Mouse (Mus musculus): ENCODE measurements around the gene Ptprd. TPM values are rescaled to one million over a fixed set of nuclear protein-coding genes. Genes with fewer than 3 reads are reported as not detected.
"Not testable (repeated sequence)": the region's sequence is repeated elsewhere in the genome, so short reads cannot be mapped to it uniquely, and the experiment has no call there.

Ptprd gene
- polyA plus RNA-seq, 1 experiment from 2014 or later: 112 TPM

DNA sequence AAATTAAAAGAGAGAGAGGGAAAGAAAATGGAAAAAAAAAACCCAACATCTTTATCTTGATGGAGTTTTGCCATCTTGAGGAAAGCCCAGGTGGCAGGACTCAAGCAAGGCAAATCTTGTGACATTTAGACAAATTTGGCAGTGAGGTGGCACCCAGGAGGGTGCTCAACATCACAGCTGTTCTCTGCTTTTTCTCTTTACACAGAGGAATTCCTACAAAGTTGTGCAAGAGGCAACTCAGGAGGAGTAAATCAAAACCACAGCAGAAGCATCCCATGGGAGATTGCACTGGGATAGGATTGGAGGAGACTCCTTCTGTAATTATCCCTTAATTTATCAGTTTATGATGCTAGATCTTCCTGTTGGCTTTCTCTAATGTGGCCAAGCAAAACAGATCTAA is 2121.9 kb downstream of the Ptprd start:
- Histone ChIP-seq H3K36me3 (replicated peaks; ENCODE audit: control insufficient read depth, insufficient read depth) (peaks cover 23% of the 10 kb centered on the region), H3K27me3 (ENCODE audit: control insufficient read depth, insufficient read depth, low read length) (no peaks in the 10 kb centered on the region), H3K4me2 (replicated peaks) (no peak overlapping the region), H3K4me1 (replicated peaks; ENCODE audit: control insufficient read depth, insufficient read depth, low read length) (no peaks in the 10 kb centered on the region), H3K9ac (no peak overlapping the region), H3K9me3 (ENCODE audit: control insufficient read depth, low read length) (no peaks in the 10 kb centered on the region), H3K4me3 (replicated peaks; ENCODE audit: low read length) (no peak overlapping the region), H3K27ac (no peak overlapping the region)
- DNase-seq (ENCODE audit: low spot score) (no peak), ATAC-seq (ENCODE audit: low FRiP score) (no peak)

DNA sequence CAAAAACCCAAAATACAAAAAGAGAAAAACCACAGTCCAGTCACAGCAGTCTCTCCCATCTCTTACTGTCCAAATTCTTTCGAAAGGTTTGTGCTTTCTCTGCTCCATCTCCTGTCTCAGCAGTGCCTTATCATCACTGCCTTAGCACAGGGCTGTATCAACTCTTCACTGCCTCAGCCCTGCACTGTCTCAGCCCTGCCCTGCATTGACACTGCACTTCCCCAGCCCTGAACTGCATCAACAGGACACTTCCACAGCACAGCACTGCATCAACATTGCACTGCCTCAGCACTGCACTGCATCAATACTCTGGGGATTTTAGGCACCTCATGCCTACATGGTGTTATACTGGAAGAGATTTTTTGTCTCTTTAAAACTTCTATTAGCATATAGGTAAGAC is 2135.7 kb downstream of the Ptprd start:
- no peaks in the 10 kb centered on the region for H3K4me1 ChIP-seq (replicated peaks; ENCODE audit: control insufficient read depth, insufficient read depth, low read length)
- no peak overlapping the region for H3K9ac ChIP-seq
- H3K4me2 ChIP-seq (replicated peaks): no peak overlapping the region
- peaks cover 8% of the 10 kb centered on the region; the same call in 1 of the 2 replicates for H3K36me3 ChIP-seq (replicated peaks; ENCODE audit: control insufficient read depth, insufficient read depth)
- DNase-seq (ENCODE audit: low spot score) (no peak), ATAC-seq (ENCODE audit: low FRiP score) (no peak)
- WGBS: 90% methylated on average over 1 of the region's 1 CpGs
- H3K4me3 ChIP-seq (replicated peaks; ENCODE audit: low read length): no peak overlapping the region
- H3K27ac ChIP-seq: no peak overlapping the region
- H3K27me3 ChIP-seq (ENCODE audit: control insufficient read depth, insufficient read depth, low read length): no peaks in the 10 kb centered on the region
- H3K9me3 ChIP-seq (ENCODE audit: control insufficient read depth, low read length): no peaks in the 10 kb centered on the region

DNA sequence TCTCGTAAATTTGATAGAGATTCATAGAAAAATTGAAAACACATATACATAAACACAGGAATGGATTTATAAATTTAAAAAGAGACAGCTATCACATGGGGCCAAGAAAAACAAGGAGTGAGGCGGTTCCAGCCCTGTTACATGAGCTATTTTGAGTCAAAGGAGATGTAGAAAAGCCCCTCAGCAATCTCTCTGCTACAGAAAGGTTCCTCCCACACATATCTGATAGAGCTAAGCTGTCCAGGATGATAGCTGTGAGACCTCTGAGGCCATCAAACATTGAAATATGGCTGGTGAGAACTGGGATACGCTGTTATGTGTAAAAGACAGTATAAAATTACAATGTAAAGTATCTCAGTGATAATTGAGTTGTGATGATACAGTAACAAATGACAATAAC is 2138.5 kb downstream of the Ptprd start:
- no peak for ATAC-seq (ENCODE audit: low FRiP score)

DNA sequence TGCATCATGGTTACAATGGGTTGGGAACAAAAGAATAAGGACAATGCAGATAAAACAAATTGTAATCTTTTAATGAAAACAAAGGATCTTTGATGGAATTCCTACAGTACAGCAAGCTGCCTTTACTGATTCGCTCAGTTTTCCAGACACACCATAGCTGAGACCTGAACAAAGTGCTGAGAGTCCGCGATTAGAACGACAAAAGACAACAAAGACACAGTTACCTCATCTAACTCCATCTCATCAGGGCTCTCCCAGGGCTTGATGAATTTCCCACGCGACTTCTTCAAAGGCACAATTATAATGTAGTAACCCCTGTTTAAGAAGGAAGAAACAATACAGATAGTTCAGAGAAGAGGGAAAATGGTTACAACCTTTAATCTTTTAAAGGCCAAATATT is 2140.0 kb downstream of the Ptprd start:
- H3K36me3 ChIP-seq (replicated peaks; ENCODE audit: control insufficient read depth, insufficient read depth): peaks cover 6% of the 10 kb centered on the region; the same call in 1 of the 2 replicates

More for the DNA sequence above, 2138.5 kb downstream of the Ptprd start:
- Histone ChIP-seq H3K4me2 (replicated peaks) (no peak overlapping the region), H3K4me3 (replicated peaks; ENCODE audit: low read length) (no peak overlapping the region), H3K27ac (no peak overlapping the region), H3K9me3 (ENCODE audit: control insufficient read depth, low read length) (no peaks in the 10 kb centered on the region), H3K9ac (no peak overlapping the region), H3K4me1 (replicated peaks; ENCODE audit: control insufficient read depth, insufficient read depth, low read length) (no peaks in the 10 kb centered on the region), H3K36me3 (replicated peaks; ENCODE audit: control insufficient read depth, insufficient read depth) (peaks cover 6% of the 10 kb centered on the region; the same call in 1 of the 2 replicates), H3K27me3 (ENCODE audit: control insufficient read depth, insufficient read depth, low read length) (no peaks in the 10 kb centered on the region)
- 87% methylated on average over 3 of the region's 3 CpGs for WGBS
- DNase-seq (ENCODE audit: low spot score): no peak

DNA sequence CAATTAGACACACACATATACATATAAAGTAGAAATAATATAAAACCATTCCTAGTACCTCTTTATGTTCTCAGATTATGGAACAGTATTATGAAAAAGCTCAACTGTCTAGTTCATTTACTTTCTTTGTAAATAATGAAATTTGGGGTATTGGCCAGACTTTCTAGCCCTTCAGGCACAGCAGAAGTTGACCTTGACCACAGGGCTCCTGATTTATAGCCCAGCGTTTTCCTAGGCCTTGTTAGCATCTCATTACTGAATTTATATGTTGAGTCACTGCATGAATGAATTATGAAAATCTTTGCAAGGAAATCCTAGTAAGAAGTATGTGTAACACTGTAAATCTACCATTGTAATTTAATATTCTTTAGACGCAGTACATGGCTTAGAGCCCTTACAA is 2154.9 kb downstream of the Ptprd start:
- DNase-seq (ENCODE audit: low spot score) (no peak), ATAC-seq (ENCODE audit: low FRiP score) (no peak)
- no peak overlapping the region for H3K9ac ChIP-seq
- H3K27ac ChIP-seq: no peak overlapping the region
- no peaks in the 10 kb centered on the region for H3K4me1 ChIP-seq (replicated peaks; ENCODE audit: control insufficient read depth, insufficient read depth, low read length)
- no peaks in the 10 kb centered on the region for H3K27me3 ChIP-seq (ENCODE audit: control insufficient read depth, insufficient read depth, low read length)
- H3K36me3 ChIP-seq (replicated peaks; ENCODE audit: control insufficient read depth, insufficient read depth): no peaks in the 10 kb centered on the region; the same call in 1 of the 2 replicates
- WGBS: 79% methylated on average over 2 of the region's 2 CpGs
- H3K4me2 ChIP-seq (replicated peaks): no peak overlapping the region
- no peaks in the 10 kb centered on the region for H3K9me3 ChIP-seq (ENCODE audit: control insufficient read depth, low read length)
- no peak overlapping the region for H3K4me3 ChIP-seq (replicated peaks; ENCODE audit: low read length)

More for the DNA sequence above, 2140.0 kb downstream of the Ptprd start:
- H3K4me1 ChIP-seq (replicated peaks; ENCODE audit: control insufficient read depth, insufficient read depth, low read length): no peaks in the 10 kb centered on the region
- no peak overlapping the region for H3K27ac ChIP-seq
- no peak overlapping the region for H3K4me3 ChIP-seq (replicated peaks; ENCODE audit: low read length)
- 60% methylated on average over 6 of the region's 6 CpGs for WGBS
- no peaks in the 10 kb centered on the region for H3K27me3 ChIP-seq (ENCODE audit: control insufficient read depth, insufficient read depth, low read length)
- no peak for ATAC-seq (ENCODE audit: low FRiP score)
- H3K4me2 ChIP-seq (replicated peaks): no peak overlapping the region
- no peaks in the 10 kb centered on the region for H3K9me3 ChIP-seq (ENCODE audit: control insufficient read depth, low read length)
- no peak overlapping the region for H3K9ac ChIP-seq
- no peak for DNase-seq (ENCODE audit: low spot score)

DNA sequence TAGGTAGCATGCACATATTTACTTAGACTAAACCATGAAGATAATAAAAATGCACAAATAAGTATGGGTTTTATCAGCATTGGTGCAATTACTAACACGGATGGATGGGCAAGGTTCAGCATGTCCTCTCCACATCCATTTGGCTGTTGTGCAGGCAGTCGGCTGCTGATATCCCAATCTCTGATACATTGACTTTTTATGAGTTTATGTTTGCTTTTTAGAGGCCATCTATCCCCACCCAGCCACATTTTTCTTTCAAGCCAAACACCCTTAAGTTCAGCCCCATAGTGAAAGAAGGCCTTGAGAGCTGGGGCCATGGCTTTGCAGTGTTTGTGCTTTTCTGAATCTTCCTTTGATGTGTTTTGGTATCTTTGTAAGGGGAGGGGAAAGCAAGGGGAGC is 2166.1 kb downstream of the Ptprd start:
- Histone ChIP-seq H3K4me1 (replicated peaks; ENCODE audit: control insufficient read depth, insufficient read depth, low read length) (no peaks in the 10 kb centered on the region), H3K36me3 (replicated peaks; ENCODE audit: control insufficient read depth, insufficient read depth) (peaks cover 19% of the 10 kb centered on the region; the same call in 1 of the 2 replicates), H3K27ac (no peak overlapping the region), H3K27me3 (ENCODE audit: control insufficient read depth, insufficient read depth, low read length) (no peaks in the 10 kb centered on the region), H3K9me3 (ENCODE audit: control insufficient read depth, low read length) (no peaks in the 10 kb centered on the region), H3K9ac (no peak overlapping the region), H3K4me3 (replicated peaks; ENCODE audit: low read length) (no peak overlapping the region), H3K4me2 (replicated peaks) (no peak overlapping the region)
- WGBS: 82% methylated on average over 2 of the region's 2 CpGs
- DNase-seq (ENCODE audit: low spot score) (no peak), ATAC-seq (ENCODE audit: low FRiP score) (no peak)

DNA sequence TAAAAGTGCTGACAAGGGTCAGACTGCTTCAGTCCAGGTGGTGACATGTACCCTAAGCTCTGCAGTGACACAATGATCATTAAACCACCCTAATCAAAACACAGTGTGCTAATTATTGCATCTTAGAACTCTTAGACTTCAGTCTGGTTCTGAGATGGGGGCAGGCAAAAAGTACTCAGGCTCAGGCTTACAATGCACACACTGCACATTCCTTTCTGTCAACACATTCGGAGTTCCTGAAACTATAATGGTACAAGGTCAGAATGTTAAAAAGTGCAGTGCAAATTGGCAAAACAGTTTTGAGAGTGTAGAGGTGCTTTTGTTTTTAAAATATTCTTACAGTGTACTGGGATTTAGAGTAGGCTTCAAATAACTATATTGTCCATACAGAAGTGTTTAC is 2167.0 kb downstream of the Ptprd start:
- WGBS: 67% methylated on average over 1 of the region's 1 CpGs
- no peak for ATAC-seq (ENCODE audit: low FRiP score)
- no peak for DNase-seq (ENCODE audit: low spot score)

DNA sequence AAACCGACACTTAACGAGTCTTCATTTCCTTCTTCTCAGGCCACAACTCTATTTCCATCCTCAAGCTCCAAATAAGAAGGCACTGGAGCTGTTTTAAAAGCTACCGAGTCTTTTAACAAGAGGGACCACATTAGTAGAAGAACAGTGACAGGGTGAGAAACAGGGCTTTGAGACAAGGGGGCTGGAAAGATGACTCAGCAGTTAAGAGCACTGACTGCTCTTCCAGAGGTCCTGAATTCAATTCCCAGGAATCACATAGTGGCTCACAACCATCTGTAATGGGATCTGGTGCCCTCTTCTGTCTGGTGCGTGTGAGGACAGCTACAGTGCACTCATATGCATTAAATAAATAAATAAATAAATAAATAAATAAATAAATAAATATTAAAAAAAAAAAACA is 2174.6 kb downstream of the Ptprd start:
- ATAC-seq (ENCODE audit: low FRiP score); H3K9me3 ChIP-seq (ENCODE audit: control insufficient read depth, low read length); H3K27ac ChIP-seq; DNase-seq (ENCODE audit: low spot score); H3K36me3 ChIP-seq (replicated peaks; ENCODE audit: control insufficient read depth, insufficient read depth); H3K4me2 ChIP-seq (replicated peaks); H3K4me1 ChIP-seq (replicated peaks; ENCODE audit: control insufficient read depth, insufficient read depth, low read length); H3K27me3 ChIP-seq (ENCODE audit: control insufficient read depth, insufficient read depth, low read length); H3K4me3 ChIP-seq (replicated peaks; ENCODE audit: low read length); H3K9ac ChIP-seq: not testable (repeated sequence)
- WGBS: 87% methylated on average over 4 of the region's 4 CpGs

More for the DNA sequence above, 2167.0 kb downstream of the Ptprd start:
- Histone ChIP-seq H3K36me3 (replicated peaks; ENCODE audit: control insufficient read depth, insufficient read depth) (peaks cover 19% of the 10 kb centered on the region; the same call in 1 of the 2 replicates), H3K27me3 (ENCODE audit: control insufficient read depth, insufficient read depth, low read length) (no peaks in the 10 kb centered on the region), H3K9ac (no peak overlapping the region), H3K4me3 (replicated peaks; ENCODE audit: low read length) (no peak overlapping the region), H3K27ac (no peak overlapping the region), H3K9me3 (ENCODE audit: control insufficient read depth, low read length) (no peaks in the 10 kb centered on the region), H3K4me2 (replicated peaks) (no peak overlapping the region), H3K4me1 (replicated peaks; ENCODE audit: control insufficient read depth, insufficient read depth, low read length) (no peaks in the 10 kb centered on the region)

DNA sequence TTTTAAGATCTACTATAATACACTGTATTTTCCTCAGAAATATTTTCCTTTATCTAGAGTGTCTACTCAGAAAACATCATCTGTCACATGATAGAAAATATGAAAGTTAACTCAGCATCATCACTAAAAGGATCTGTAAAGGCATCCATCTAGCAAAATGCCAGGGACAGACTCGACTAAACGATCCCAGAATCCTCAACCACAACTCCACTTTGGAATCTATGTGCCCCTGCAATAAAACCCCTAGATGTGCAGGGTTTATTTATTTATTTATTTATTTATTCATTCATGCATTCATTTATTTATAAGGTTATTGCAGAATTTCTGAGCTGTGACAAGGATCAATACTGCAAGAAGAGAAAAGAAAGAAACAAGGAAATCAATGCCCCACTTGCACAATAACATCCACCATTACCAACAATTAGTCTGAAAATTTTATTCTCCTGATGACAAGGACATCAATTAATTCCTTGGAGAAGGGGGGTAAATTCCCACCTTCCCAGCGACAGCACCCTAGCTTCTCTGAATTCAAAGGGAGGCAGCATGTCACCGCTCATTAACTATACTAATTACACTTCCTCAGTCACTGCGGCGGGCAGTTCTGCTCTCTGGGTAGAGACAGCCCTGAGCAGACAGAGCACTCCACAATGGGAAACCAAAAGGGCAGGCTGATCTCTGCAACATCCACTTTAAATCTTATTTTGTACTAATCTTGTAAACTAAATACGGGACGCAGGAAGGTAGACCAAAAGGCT is 2186.0 kb downstream of the Ptprd start:
- Histone ChIP-seq H3K4me2 (replicated peaks) (0 out of 2 replicates have a peak overlapping the region, but pooled peaks have one; percentile 4), H3K36me3 (replicated peaks; ENCODE audit: control insufficient read depth, insufficient read depth) (no peaks in the 10 kb centered on the region), H3K4me1 (replicated peaks; ENCODE audit: control insufficient read depth, insufficient read depth, low read length) (0 out of 2 replicates have a peak, but pooled peaks cover 3% of the 10 kb centered on the region), H3K9ac (no peak overlapping the region), H3K9me3 (ENCODE audit: control insufficient read depth, low read length) (no peaks in the 10 kb centered on the region), H3K27me3 (ENCODE audit: control insufficient read depth, insufficient read depth, low read length) (no peaks in the 10 kb centered on the region), H3K27ac (no peak overlapping the region), H3K4me3 (replicated peaks; ENCODE audit: low read length) (no peak overlapping the region)
- ATAC-seq (ENCODE audit: low FRiP score) (peak; percentile 81; the same call in 1 of the 2 replicates), DNase-seq (ENCODE audit: low spot score) (peak; percentile 42)
- WGBS: 45% methylated on average over 8 of the region's 8 CpGs

Measured in hindbrain, embryonic 14.5 days (tissue).